Mouse (Mus musculus) heart, embryonic 11.5 days (tissue): ENCODE results near the gene Marc2. TPM values are rescaled to one million over a fixed set of nuclear protein-coding genes. Genes with fewer than 3 reads are reported as not detected.

ENCODE experiments used
- ATAC-seq: fragments of 200-750 bp; cut with Nextera tagmentation; replicated peaks from 2 replicates; pipeline ENCODE4 v1.8.0; 2017; ENCODE audit warnings: moderate library complexity; ENCODE audit not compliant: insufficient number of reproducible peaks, low FRiP score, low TSS enrichment
- H3K27ac ChIP-seq: fragments of 300-500 bp; sonication (generic); 2 replicates; pipeline ENCODE4 v1.5.1; 2014; ENCODE audit warnings: mild to moderate bottlenecking, low read depth, low read length
- H3K27me3 ChIP-seq: fragments of 300-500 bp; sonication (generic); 2 replicates; pipeline ENCODE4 v1.6.1; 2014; ENCODE audit warnings: mild to moderate bottlenecking, low read length, mixed read lengths; ENCODE audit not compliant: control insufficient read depth, insufficient read depth
- H3K36me3 ChIP-seq: fragments of 300-500 bp; sonication (generic); 2 replicates; pipeline ENCODE4 v1.6.1; 2014; ENCODE audit warnings: mild to moderate bottlenecking, low read length, moderate library complexity, mixed read lengths; ENCODE audit not compliant: control insufficient read depth, insufficient read depth
- H3K4me1 ChIP-seq: fragments of 300-500 bp; sonication (generic); 2 replicates; pipeline ENCODE4 v1.6.1; 2014; ENCODE audit warnings: low read length; ENCODE audit not compliant: control insufficient read depth, insufficient read depth
- H3K4me2 ChIP-seq: fragments of 300-500 bp; sonication (generic); 2 replicates; pipeline ENCODE4 v1.6.1; 2014; ENCODE audit warnings: mild to moderate bottlenecking, moderate library complexity
- H3K4me3 ChIP-seq: fragments of 300-500 bp; sonication (generic); 2 replicates; pipeline ENCODE4 v1.5.1; 2014; ENCODE audit warnings: low read depth, low read length
- H3K9ac ChIP-seq: fragments of 300-500 bp; sonication (generic); 2 replicates; pipeline ENCODE4 v1.6.1; 2014; ENCODE audit warnings: mild to moderate bottlenecking, low read depth, low read length, moderate library complexity
- H3K9me3 ChIP-seq: fragments of 300-500 bp; sonication (generic); replicated peaks from 2 replicates; pipeline ENCODE4 v1.6.1; 2016; ENCODE audit warnings: low read length; ENCODE audit not compliant: control insufficient read depth
- WGBS: fragments of 180-500 bp; shearing (Covaris S2); extraction: QIAGEN DNeasy Blood & Tissue Kit; methylation state at CpG from one replicate; pipeline ENCODE4 v1.1.7; 2014; ENCODE audit not compliant: insufficient replicate concordance; 5-methylcytosine and 5-hydroxymethylcytosine counted together
- polyA plus RNA-seq: library from polyadenylated mRNA; unstranded; fragments of >200 nt; fragmentation: Nextera tagmentation; extraction: Ambion mirVana; gene quantifications from 2 replicates; pipeline ENCODE4 v1.2.1, GENCODE M21; 2014

Marc2 gene
- polyA plus RNA-seq, 1 experiment from 2014 or later, result 104 TPM

DNA sequence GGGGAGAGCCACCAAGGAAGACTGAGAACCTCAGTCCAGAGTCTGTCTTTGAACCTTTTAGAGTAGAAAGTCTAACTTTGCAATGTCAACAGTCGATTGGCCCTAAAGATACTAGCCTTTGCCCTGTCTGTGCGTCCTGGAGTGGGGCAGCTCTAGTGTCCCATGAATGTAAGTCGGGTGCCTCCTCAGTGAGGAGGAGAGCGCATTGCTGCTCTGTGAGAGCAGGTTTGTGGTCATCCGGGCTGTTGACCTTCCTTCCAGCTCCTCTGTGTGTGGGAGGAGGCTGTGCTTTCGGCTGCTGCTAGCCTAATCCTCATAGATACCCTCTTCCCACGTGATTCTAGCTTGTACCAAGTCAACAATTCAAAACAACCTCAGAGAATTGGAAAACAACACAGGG lies 4.9 kb upstream of the Marc2 start:
- Histone ChIP-seq H3K4me2 (no peak overlapping the region; the same call in 1 of the 2 replicates), H3K27ac (no peak overlapping the region; the same call in 1 of the 2 replicates)
- WGBS, result 35% methylated on average over 7 of the region's 7 CpGs

DNA sequence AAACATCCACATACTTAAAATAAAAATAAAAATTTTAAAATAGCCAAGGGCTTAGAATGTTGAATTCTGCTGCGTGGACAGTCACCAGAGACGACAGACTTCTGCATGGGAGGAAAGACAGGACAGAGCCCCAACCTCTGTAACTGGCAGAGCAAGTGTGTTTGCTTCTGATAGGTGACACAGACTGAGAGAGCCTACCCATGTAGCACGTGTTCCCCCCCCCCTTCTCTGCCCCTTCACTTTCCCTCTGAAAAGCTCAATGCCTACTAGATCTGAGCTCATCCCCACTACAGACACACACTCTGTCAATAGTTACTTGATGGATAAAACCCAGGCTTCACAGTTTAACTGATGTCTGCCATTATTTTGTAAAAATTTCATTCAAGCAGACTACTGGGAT lies 722 bp upstream of the Marc2 start:
- no peak overlapping the region for H3K27ac ChIP-seq
- peak overlapping the region; percentile 89 for H3K4me2 ChIP-seq
- H3K9me3 ChIP-seq, result no peaks in the 10 kb centered on the region
- ATAC-seq, result no peak
- H3K36me3 ChIP-seq, result no peaks in the 10 kb centered on the region
- H3K4me3 ChIP-seq, result no peak overlapping the region; the same call in 1 of the 2 replicates
- WGBS, result 42% methylated on average over 3 of the region's 3 CpGs
- H3K4me1 ChIP-seq, result peaks cover 10% of the 10 kb centered on the region
- peaks cover 17% of the 10 kb centered on the region; the same call in 1 of the 2 replicates for H3K27me3 ChIP-seq
- no peak overlapping the region for H3K9ac ChIP-seq

More for the DNA sequence above, 4.9 kb upstream of the Marc2 start:
- peaks cover 17% of the 10 kb centered on the region; the same call in 1 of the 2 replicates for H3K27me3 ChIP-seq
- no peak overlapping the region for H3K9ac ChIP-seq
- H3K4me1 ChIP-seq, result peaks cover 6% of the 10 kb centered on the region; the same call in 1 of the 2 replicates
- ATAC-seq, result no peak
- no peaks in the 10 kb centered on the region for H3K36me3 ChIP-seq
- no peaks in the 10 kb centered on the region for H3K9me3 ChIP-seq
- H3K4me3 ChIP-seq, result no peak overlapping the region

DNA sequence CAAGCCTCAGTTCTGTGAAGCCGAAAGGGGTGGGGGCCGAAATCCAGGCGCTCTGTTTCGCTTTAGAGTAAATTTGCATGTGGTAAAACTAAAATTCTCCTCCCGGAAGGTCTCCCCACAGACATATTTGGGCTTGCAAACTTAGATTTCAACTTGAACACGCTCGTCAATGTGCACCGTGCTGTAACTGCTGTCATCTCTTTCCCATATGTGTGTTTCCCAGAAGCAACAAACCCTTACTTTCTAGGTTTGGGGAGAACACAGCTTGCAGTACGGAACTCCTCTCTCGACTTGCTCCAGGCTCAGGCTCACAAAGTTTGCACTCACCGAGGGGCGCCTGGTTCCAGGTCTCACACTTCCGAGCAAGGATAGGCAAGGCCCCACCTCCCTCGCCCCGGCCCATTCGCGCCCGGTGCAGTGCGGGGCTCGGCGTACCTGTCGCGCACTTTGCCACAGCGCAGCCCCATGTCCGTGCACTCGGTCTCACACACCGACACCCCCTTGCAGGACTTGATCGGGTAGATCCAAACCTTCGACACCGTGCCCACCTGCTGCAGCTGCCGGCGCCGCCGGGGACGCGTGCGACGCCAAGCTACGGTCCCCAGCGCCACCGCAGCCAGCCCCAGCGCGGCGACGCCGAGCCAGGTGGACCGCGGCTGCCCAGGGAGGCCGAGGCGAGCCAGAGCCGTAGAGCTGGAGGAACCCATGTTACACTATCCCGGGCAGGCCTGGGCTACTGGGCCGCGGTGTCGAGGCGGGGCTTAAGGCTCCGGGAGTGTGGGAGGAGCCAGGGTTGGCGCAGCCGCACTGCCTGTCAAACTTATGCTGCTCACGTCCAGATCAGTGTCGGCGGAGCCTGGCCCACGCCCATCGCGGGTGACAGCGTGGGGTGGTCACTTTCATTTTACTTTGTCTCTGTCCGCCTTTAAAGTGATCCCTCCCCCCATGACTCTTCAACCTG lies 860 bp downstream of the Marc2 start:
- Histone ChIP-seq H3K4me2 (peak overlapping the region; percentile 89), H3K9me3 (no peaks in the 10 kb centered on the region), H3K4me3 (peak overlapping the region; percentile 87), H3K9ac (peak overlapping the region; percentile 93), H3K27me3 (peaks cover 17% of the 10 kb centered on the region; the same call in 1 of the 2 replicates), H3K36me3 (no peaks in the 10 kb centered on the region), H3K27ac (peak overlapping the region; percentile 82), H3K4me1 (peaks cover 13% of the 10 kb centered on the region)
- whole genome bisulfite sequencing, result under 1% methylated on average over 67 of the region's 67 CpGs
- ATAC-seq, result peak; percentile 98

DNA sequence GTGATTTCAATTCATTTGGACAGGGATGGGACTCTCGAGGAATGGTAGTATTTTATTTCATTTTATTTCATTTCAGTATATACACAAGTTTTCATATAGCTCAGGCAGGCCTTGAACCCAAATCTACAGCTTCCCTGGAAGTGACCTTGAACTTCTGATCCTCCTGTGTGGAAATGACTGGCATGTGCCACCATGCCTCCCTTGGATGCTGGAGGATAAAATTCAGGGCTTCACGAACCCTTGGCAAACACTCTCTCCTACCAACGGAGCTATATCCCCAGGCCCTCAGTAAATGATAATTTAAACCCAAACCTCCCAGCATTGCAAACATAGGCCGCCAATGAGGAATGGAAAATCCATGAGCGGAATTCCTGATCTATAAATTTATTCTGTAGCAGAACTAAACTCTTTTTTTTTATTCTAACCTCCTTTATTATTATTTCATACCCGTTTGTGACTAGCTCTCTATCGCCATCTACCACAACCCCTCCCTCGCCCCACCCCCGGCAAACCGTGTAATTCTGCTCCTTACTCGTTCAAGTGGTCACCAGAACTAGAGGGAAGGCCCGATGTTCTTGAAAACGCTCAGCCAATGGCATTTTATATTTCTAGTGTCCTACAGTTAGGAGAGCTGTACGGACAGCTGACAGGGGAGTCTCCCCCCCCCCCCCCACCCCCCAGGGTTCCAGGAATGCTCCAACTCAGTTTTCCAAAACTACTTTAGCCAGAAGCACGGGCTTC lies 1.8 kb downstream of the Marc2 start:
- H3K36me3 ChIP-seq, result no peaks in the 10 kb centered on the region
- no peaks in the 10 kb centered on the region for H3K9me3 ChIP-seq
- H3K4me3 ChIP-seq, result peak overlapping the region; percentile 87
- H3K4me1 ChIP-seq, result peaks cover 13% of the 10 kb centered on the region
- peak overlapping the region; percentile 93 for H3K9ac ChIP-seq
- peaks cover 17% of the 10 kb centered on the region; the same call in 1 of the 2 replicates for H3K27me3 ChIP-seq
- WGBS, result 19% methylated on average over 15 of the region's 15 CpGs
- peak overlapping the region; percentile 82; the same call in 1 of the 2 replicates for H3K27ac ChIP-seq
- peak overlapping the region; percentile 89 for H3K4me2 ChIP-seq
- ATAC-seq, result no peak

DNA sequence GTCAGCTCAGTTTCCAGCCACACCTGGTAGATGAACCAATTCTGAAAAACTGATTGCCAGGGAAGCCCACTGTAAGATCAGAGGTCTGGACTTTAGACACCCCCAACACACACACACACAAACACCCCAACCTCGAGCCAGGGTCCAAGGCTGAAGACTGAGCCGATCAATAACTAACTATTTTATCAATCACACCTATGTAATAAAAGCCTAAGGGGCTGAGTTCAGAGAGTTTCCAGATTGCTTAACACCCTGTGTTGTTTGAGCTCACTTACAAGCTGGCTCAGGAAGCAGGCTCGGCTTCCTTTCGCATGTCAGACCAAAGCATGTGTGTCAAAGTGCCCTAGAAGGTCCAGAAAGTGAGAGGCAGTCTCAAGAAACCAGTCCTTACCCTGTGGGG lies 8.6 kb downstream of the Marc2 start:
- no peaks in the 10 kb centered on the region for H3K9me3 ChIP-seq
- no peak for ATAC-seq
- peaks cover 6% of the 10 kb centered on the region for H3K4me1 ChIP-seq
- peaks cover 9% of the 10 kb centered on the region for H3K36me3 ChIP-seq
- H3K27ac ChIP-seq, result no peak overlapping the region
- no peaks in the 10 kb centered on the region for H3K27me3 ChIP-seq
- 84% methylated on average over 4 of the region's 4 CpGs for WGBS
- H3K4me2 ChIP-seq, result no peak overlapping the region
- no peak overlapping the region for H3K9ac ChIP-seq
- no peak overlapping the region for H3K4me3 ChIP-seq

DNA sequence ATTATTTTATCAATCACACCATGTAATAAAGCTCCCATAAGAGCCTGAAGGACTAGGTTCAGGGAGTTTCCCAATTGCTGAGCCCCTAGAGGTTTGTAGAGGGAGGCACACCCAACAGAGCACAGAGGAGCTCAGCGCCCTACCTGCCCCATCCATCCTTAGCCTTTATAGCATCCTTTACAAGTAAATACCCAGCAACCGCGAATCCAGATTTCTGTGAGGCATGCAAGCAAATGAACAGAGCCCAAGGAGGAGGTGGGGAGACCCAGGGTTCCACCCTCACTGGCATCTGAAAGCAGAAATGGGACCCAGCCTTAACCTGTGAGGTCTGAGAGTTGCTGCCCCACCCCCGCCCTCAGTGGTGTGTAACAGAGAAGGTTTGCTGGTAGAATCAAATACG lies 9.9 kb downstream of the Marc2 start:
- H3K4me1 ChIP-seq, result no peaks in the 10 kb centered on the region
- H3K9me3 ChIP-seq, result no peaks in the 10 kb centered on the region
- H3K4me3 ChIP-seq, result no peak overlapping the region
- no peak overlapping the region for H3K4me2 ChIP-seq
- H3K27me3 ChIP-seq, result no peaks in the 10 kb centered on the region
- H3K36me3 ChIP-seq, result peaks cover 11% of the 10 kb centered on the region
- no peak overlapping the region for H3K27ac ChIP-seq
- ATAC-seq, result no peak
- 74% methylated on average over 5 of the region's 5 CpGs for WGBS
- H3K9ac ChIP-seq, result no peak overlapping the region

DNA sequence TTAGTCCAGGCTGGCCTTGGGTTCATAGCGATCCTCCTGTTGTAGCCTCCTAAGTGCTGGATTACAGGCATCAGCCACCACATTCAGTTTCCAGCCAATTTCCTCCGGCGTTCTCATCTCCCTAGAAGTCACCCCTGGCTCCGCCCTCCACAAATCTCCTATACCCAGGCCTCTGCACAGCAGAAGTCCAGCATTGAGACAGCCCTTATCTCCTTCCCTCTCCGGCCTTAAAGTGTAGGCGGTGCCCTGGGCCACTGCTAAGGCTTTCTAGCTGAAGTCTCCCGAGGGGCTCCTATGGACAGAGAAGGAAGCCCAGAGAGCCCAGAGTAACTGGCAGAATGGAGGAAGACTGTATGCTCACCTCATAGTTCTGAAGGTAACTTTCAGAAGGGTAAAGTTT lies 12.8 kb downstream of the Marc2 start:
- no peak overlapping the region for H3K4me3 ChIP-seq
- no peak for ATAC-seq
- no peak overlapping the region for H3K9ac ChIP-seq
- H3K4me1 ChIP-seq, result no peaks in the 10 kb centered on the region
- H3K27me3 ChIP-seq, result no peaks in the 10 kb centered on the region
- no peak overlapping the region for H3K4me2 ChIP-seq
- no peak overlapping the region for H3K27ac ChIP-seq
- 78% methylated on average over 7 of the region's 7 CpGs for WGBS
- peaks cover 16% of the 10 kb centered on the region for H3K36me3 ChIP-seq
- no peaks in the 10 kb centered on the region for H3K9me3 ChIP-seq

DNA sequence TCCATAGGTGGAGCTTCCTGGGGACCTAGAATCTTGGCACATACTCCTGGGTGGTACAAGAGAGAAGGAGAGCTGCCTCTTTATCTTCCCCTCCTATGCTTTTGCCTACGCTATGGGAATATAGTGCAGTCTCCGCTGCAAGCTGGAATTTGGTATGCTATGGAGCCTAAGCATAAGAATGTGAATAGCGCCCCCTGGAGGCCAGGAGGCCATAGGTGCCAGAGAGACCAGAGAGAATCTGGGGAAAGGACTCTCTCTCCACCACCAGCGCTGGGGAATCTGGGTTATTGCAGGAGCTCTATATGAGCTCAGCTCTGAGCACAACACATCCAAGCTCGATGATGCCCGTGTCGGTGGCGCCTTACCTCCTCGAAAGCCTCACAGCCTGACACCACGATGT lies 14.0 kb downstream of the Marc2 start:
- H3K4me3 ChIP-seq, result no peak overlapping the region
- H3K4me1 ChIP-seq, result no peaks in the 10 kb centered on the region
- H3K9me3 ChIP-seq, result no peaks in the 10 kb centered on the region
- WGBS, result 80% methylated on average over 10 of the region's 10 CpGs
- no peak overlapping the region for H3K9ac ChIP-seq
- H3K36me3 ChIP-seq, result peaks cover 16% of the 10 kb centered on the region
- no peaks in the 10 kb centered on the region for H3K27me3 ChIP-seq
- no peak overlapping the region for H3K4me2 ChIP-seq
- ATAC-seq, result no peak
- no peak overlapping the region for H3K27ac ChIP-seq
